Mouse (Mus musculus) embryonic facial prominence, embryonic 14.5 days (tissue): ENCODE data around the gene Scaf8. TPM values are rescaled to one million over a fixed set of nuclear protein-coding genes. Genes with fewer than 3 reads are reported as not detected.

Experiments
- ATAC-seq: fragments of 200-750 bp; cut with Nextera tagmentation; 2 replicates; pipeline ENCODE4 v1.8.0; 2017; ENCODE audit warnings: low read depth, moderate number of reproducible peaks, moderate TSS enrichment
- DNase-seq: peaks from one replicate; pipeline ENCODE4 v3.0.0-alpha.2; 2015; ENCODE audit warnings: low spot score
- H3K27ac ChIP-seq: fragments of 300-500 bp; sonication (generic); replicated peaks from 2 replicates; pipeline ENCODE4 v1.5.1; 2014; ENCODE audit warnings: low read depth, mild to moderate bottlenecking, low read length, moderate library complexity
- H3K27me3 ChIP-seq: fragments of 300-500 bp; sonication (generic); replicated peaks from 2 replicates; pipeline ENCODE4 v1.6.1; 2014; ENCODE audit warnings: low read length; ENCODE audit not compliant: control insufficient read depth, insufficient read depth
- H3K36me3 ChIP-seq: fragments of 300-500 bp; sonication (generic); 2 replicates; pipeline ENCODE4 v1.6.1; 2014; ENCODE audit warnings: low read length, mixed read lengths; ENCODE audit not compliant: control insufficient read depth, insufficient read depth
- H3K4me1 ChIP-seq: fragments of 300-500 bp; sonication (generic); 2 replicates; pipeline ENCODE4 v1.6.1; 2014; ENCODE audit warnings: antibody characterized with exemption, low read length; ENCODE audit not compliant: control insufficient read depth, insufficient read depth
- H3K4me2 ChIP-seq: fragments of 300-500 bp; sonication (generic); 2 replicates; pipeline ENCODE4 v1.6.1; 2014; ENCODE audit warnings: low read depth, mild to moderate bottlenecking, low read length, moderate library complexity, mixed read lengths
- H3K4me3 ChIP-seq: fragments of 300-500 bp; sonication (generic); 2 replicates; pipeline ENCODE4 v1.5.1; 2014; ENCODE audit warnings: low read depth, mild to moderate bottlenecking, low read length
- H3K9ac ChIP-seq: fragments of 300-500 bp; sonication (generic); 2 replicates; pipeline ENCODE4 v1.6.1; 2014; ENCODE audit warnings: low read depth, mild to moderate bottlenecking, low read length, moderate library complexity, mixed read lengths
- H3K9me3 ChIP-seq: fragments of 300-500 bp; sonication (generic); 2 replicates; pipeline ENCODE4 v1.6.1; 2016; ENCODE audit warnings: low read length; ENCODE audit not compliant: control insufficient read depth
- WGBS: fragments of 180-500 bp; shearing (Covaris S2); extraction: QIAGEN DNeasy Blood & Tissue Kit; methylation state at CpG from one replicate; pipeline ENCODE4 v1.1.7; 2014; 5-methylcytosine and 5-hydroxymethylcytosine counted together
- polyA plus RNA-seq: library from polyadenylated mRNA; unstranded; fragments of >200 nt; fragmentation: Nextera tagmentation; extraction: Ambion mirVana; gene quantifications from 2 replicates; pipeline ENCODE4 v1.2.1, GENCODE M21; 2014

The Scaf8 gene
- polyA plus RNA-seq, 1 experiment from 2014 or later: 21.5 TPM

GRCm38 (mm10) chr17:3217023-3217422 lies 102.3 kb downstream of the Scaf8 start:
- Histone ChIP-seq H3K36me3 (peaks cover 34% of the 10 kb centered on the region), H3K9me3 (no peaks in the 10 kb centered on the region), H3K4me3 (no peak overlapping the region), H3K27me3 (no peaks in the 10 kb centered on the region), H3K9ac (no peak overlapping the region), H3K4me1 (no peaks in the 10 kb centered on the region), H3K4me2 (no peak overlapping the region), H3K27ac (no peak overlapping the region)
- WGBS: 89% methylated on average over 5 of the region's 5 CpGs
- no peak for DNase-seq
- no peak for ATAC-seq

GRCm38 (mm10) chr17:3218364-3218763 lies 103.6 kb downstream of the Scaf8 start:
- H3K27ac ChIP-seq: no peak overlapping the region
- ATAC-seq (no peak), DNase-seq (no peak)
- H3K4me3 ChIP-seq: no peak overlapping the region
- H3K36me3 ChIP-seq: peaks cover 28% of the 10 kb centered on the region
- no peaks in the 10 kb centered on the region for H3K4me1 ChIP-seq
- H3K9ac ChIP-seq: no peak overlapping the region
- WGBS: 84% methylated on average over 7 of the region's 7 CpGs
- no peaks in the 10 kb centered on the region for H3K9me3 ChIP-seq
- no peak overlapping the region for H3K4me2 ChIP-seq
- no peaks in the 10 kb centered on the region for H3K27me3 ChIP-seq

GRCm38 (mm10) chr17:3218916-3219315 lies 104.1 kb downstream of the Scaf8 start:
- Histone ChIP-seq H3K9me3 (no peaks in the 10 kb centered on the region), H3K4me3 (no peak overlapping the region), H3K4me2 (no peak overlapping the region), H3K27ac (no peak overlapping the region), H3K4me1 (no peaks in the 10 kb centered on the region), H3K27me3 (no peaks in the 10 kb centered on the region), H3K36me3 (peaks cover 27% of the 10 kb centered on the region), H3K9ac (no peak overlapping the region)
- WGBS: 64% methylated on average over 5 of the region's 5 CpGs
- DNase-seq: no peak
- no peak for ATAC-seq

GRCm38 (mm10) chr17:3220201-3220600 lies 105.4 kb downstream of the Scaf8 start:
- no peak for DNase-seq
- no peaks in the 10 kb centered on the region for H3K27me3 ChIP-seq
- WGBS: 65% methylated on average over 11 of the region's 11 CpGs

GRCm38 (mm10) chr17:3223071-3223470 lies 108.3 kb downstream of the Scaf8 start:
- no peak overlapping the region for H3K27ac ChIP-seq
- H3K9ac ChIP-seq: no peak overlapping the region
- no peaks in the 10 kb centered on the region for H3K27me3 ChIP-seq
- H3K4me1 ChIP-seq: no peaks in the 10 kb centered on the region
- H3K4me2 ChIP-seq: no peak overlapping the region
- no peak for ATAC-seq
- DNase-seq: no peak
- H3K4me3 ChIP-seq: no peak overlapping the region
- WGBS: 64% methylated on average over 2 of the region's 2 CpGs
- H3K36me3 ChIP-seq: no peaks in the 10 kb centered on the region
- no peaks in the 10 kb centered on the region for H3K9me3 ChIP-seq

More at GRCm38 (mm10) chr17:3220201-3220600, 105.4 kb downstream of the Scaf8 start:
- Histone ChIP-seq H3K36me3 (peaks cover 19% of the 10 kb centered on the region), H3K27ac (no peak overlapping the region), H3K4me1 (no peaks in the 10 kb centered on the region), H3K4me3 (no peak overlapping the region), H3K4me2 (no peak overlapping the region), H3K9ac (no peak overlapping the region), H3K9me3 (no peaks in the 10 kb centered on the region)
- no peak for ATAC-seq

- DNase-seq (no peak), ATAC-seq (no peak)
- 77% methylated on average over 3 of the region's 3 CpGs for WGBS
- no peak overlapping the region for H3K27ac ChIP-seq
- H3K36me3 ChIP-seq: no peaks in the 10 kb centered on the region
- no peak overlapping the region for H3K4me3 ChIP-seq
- no peaks in the 10 kb centered on the region for H3K27me3 ChIP-seq
- no peaks in the 10 kb centered on the region for H3K4me1 ChIP-seq
- H3K9ac ChIP-seq: no peak overlapping the region
- H3K9me3 ChIP-seq: no peaks in the 10 kb centered on the region
- H3K4me2 ChIP-seq: no peak overlapping the region
Observed at GRCm38 (mm10) chr17:3223721-3224120, 108.9 kb downstream of the Scaf8 start.

GRCm38 (mm10) chr17:3224383-3225106 lies 109.8 kb downstream of the Scaf8 start:
- Histone ChIP-seq H3K4me3 (no peak overlapping the region), H3K27ac (no peak overlapping the region), H3K4me1 (no peaks in the 10 kb centered on the region), H3K9ac (no peak overlapping the region), H3K9me3 (no peaks in the 10 kb centered on the region), H3K36me3 (no peaks in the 10 kb centered on the region), H3K4me2 (no peak overlapping the region), H3K27me3 (no peaks in the 10 kb centered on the region)
- 68% methylated on average over 4 of the region's 4 CpGs for WGBS
- ATAC-seq (peak; percentile 80), DNase-seq (peak; percentile 82)

- ATAC-seq (peak; percentile 72; the same call in 1 of the 2 replicates), DNase-seq (peak; percentile 53)
- H3K4me3 ChIP-seq: no peak overlapping the region
- no peak overlapping the region for H3K4me2 ChIP-seq
- no peaks in the 10 kb centered on the region for H3K9me3 ChIP-seq
- H3K36me3 ChIP-seq: peaks cover 10% of the 10 kb centered on the region; the same call in 1 of the 2 replicates
- WGBS: 78% methylated on average over 17 of the region's 17 CpGs
- no peaks in the 10 kb centered on the region for H3K4me1 ChIP-seq
- no peak overlapping the region for H3K9ac ChIP-seq
- no peaks in the 10 kb centered on the region for H3K27me3 ChIP-seq
- H3K27ac ChIP-seq: no peak overlapping the region
Observed at GRCm38 (mm10) chr17:3230231-3231000, 115.6 kb downstream of the Scaf8 start.
